Mouse (Mus musculus) CD4-positive, CD25-positive, alpha-beta regulatory T cell, adult 4 months (primary cell): ENCODE results near the gene Acsl3. TPM values are rescaled to one million over a fixed set of nuclear protein-coding genes. Genes with fewer than 3 reads are reported as not detected.

ENCODE experiments used
- ATAC-seq: one replicate; pipeline ENCODE4 v1.8.0; 2017
- polyA plus RNA-seq, 2 experiments: library from polyadenylated mRNA; unstranded; fragments of 100-300 nt; shearing (Covaris generic); gene quantifications; one replicate each; pipeline ENCODE4 v1.2.1; 2017

Gene Acsl3
- 1 to 10 TPM; 3.8 to 4.7 TPM for polyA plus RNA-seq

DNA sequence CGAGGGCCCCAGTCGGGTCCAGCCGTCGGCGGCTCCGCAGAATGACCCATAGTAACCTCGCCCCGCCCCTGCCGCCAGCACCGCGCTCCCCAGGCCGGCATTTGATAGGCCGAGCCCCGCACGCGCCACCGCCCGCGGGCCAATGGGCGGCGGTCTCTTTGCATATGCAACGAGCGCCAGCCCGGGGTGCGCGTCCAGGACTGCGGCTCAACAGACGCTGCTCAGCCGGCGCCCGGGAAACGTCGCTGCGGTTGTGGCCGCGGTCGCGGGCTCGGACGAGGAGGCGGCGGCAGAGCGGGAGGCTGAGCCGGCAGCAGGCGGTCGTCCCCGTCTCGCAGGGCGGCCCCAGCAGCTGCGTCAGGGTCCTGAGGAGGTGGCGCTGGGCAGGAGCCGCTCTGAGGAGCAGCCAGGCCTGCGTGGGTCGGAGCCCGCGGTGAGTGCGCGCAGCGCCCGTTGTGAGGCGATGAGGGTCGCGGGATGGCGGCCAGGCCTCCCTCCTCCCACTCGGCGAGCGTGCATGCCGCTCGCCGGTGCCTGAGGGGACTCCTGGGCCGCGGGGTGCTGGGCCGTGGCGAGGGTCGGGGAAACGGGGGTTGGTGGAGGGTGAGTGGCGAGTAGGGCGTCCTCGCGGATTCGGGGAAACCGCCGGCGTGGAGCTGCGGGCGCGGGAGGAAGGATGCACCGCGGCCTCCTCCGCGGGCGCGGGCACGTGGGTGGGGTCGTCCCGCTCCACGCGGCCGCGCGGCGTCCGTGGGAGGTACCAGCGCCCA, at the start of gene Acsl3, which contains the start of gene Utp14b:
Gene Acsl3, plus strand, starts transcription at position 155 of the 770 bp plus-strand sequence.
Gene Utp14b, plus strand, starts transcription at position 368 of the 770 bp plus-strand sequence.
- ATAC-seq: peak; percentile 93

DNA sequence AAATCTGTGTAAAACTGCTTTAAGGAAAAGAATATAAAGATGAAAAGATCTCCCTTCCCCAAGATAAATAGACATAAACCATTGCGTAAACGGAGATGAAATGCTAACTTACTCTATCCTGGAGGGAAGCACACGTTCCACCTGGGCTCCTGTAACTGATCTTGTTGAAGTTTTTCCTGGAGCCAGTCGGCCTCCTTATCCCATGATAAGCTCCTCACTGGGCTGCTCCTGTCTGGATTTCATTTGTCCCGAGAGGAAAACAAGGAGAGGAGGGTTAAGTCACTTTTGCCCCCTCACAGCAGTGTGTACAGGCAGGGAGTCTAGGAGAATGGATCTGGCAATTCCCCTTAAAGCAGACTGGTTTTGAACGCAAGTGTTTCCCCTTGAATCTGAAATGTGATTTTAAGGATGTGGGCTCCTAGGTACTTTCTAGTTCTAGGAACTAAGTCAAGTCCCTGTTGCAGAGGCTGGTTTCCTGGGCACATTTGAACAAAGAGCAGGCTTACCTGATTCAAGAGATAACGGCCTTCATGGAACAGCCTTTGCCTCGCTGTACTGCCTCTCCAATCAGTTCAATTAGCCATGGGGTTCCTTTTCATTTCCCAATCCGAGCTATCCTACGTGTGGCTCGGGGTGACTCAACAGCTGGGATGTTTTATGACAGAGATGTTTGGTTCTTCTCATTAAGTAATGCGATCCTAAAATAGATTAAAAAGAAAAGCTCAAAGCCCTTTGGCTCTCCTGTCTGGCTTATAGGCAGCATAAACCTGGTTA, 48.3 kb upstream of the Acsl3 start:
- ATAC-seq: no peak

GRCm38 (mm10) chr1:78611039-78611438, 46.6 kb upstream of the Acsl3 start:
- no peak for ATAC-seq

DNA sequence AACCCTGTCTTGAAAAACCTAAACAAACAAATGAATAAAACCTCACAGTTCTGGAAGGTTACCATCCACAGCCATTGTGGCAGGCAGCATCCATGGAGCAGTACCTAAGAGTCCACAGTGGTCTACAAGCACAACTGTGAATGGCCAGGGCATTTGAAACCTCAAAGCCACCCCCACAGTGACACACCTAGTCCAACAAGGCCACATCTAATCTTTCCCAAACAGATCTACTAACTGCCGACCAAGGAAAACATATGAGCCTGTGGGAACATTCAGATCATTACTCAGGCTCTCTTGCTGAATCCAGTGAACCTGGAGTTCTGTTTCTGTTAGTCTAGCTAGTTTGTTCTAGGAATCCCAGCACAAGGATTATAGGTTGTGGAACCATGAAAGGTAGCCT, 44.7 kb upstream of the Acsl3 start:
- ATAC-seq: no peak

GRCm38 (mm10) chr1:78624352-78624751, 33.3 kb upstream of the Acsl3 start:
- ATAC-seq: no peak

GRCm38 (mm10) chr1:78634486-78634885, 23.1 kb upstream of the Acsl3 start:
- no peak for ATAC-seq

GRCm38 (mm10) chr1:78640871-78641270, 16.8 kb upstream of the Acsl3 start:
- no peak for ATAC-seq

GRCm38 (mm10) chr1:78641791-78642190, 15.8 kb upstream of the Acsl3 start:
- ATAC-seq: no peak

- no peak for ATAC-seq
Measured at GRCm38 (mm10) chr1:78642197-78642596, 15.4 kb upstream of the Acsl3 start.

- ATAC-seq: no peak
Measured at GRCm38 (mm10) chr1:78647317-78647885, 10.2 kb upstream of the Acsl3 start.

DNA sequence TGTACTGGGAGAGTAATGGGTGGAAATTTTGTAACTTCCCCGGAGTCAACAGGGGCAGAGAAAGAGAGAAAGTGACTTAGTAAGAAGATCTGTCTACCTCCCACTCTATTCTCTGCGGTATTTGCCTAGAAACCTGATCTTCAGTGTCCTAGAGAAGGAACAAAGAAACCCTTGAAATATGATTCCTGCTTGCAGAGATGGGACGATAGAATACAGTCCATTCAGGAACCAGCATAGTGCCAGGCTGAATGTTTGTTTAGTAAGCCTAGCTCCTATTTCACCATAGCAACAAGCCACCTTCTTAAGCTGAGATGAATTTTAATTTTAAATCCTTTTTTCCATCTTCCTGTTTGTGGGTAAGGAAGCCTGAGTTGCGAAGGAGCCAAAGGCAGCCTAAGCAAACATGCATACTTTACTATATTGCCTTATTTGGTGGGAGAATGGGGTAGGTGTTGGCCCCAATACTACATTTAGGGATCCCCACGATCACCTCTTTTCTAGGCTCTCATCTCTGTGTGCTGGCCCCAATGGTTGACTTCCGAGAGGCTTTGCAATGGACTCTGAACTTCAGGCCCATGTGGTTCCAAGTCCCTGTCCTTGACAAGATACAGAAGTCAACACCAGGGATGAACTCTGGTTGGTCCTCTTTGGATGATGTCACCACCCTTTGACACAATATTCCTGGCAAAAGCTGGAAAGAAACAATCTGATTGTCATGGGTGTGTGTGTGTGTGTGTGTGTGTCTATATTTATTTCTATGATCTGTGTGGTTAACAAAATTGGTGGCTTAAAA, 8.2 kb upstream of the Acsl3 start:
- ATAC-seq: no peak

- ATAC-seq: no peak
Measured at GRCm38 (mm10) chr1:78656472-78656871, 1.2 kb upstream of the Acsl3 start.

GRCm38 (mm10) chr1:78657021-78657629, 500 bp upstream of the Acsl3 start:
- ATAC-seq: no peak

- no peak for ATAC-seq
Measured at GRCm38 (mm10) chr1:78658441-78659269, 1.0 kb downstream of the Acsl3 start.

DNA sequence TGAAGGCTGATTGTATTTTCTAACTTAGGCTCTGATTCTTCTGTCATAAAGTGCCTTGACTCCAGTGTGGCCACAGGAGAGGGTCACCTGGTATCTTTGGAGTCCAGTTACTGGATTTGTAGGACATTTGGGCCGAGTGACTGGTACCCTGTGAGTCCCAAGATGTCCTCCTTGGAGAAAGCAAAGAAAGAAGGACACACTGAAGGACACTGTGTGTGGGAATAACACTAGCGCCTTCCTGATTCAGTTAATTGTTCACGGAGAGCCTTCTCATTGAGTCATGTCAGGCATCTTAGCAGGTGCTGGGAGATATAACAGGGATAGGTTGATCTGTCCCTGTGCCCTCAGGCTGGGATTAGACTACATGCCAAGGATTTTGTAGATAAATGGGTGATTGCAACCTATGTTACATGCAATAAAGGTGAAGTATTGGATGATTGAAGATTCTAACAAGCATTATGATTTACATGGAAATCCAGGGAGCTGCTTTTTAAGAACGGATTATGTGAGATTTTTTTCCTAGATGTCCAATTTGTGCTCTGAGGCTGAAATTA, 1.7 kb downstream of the Acsl3 start:
- ATAC-seq: no peak

DNA sequence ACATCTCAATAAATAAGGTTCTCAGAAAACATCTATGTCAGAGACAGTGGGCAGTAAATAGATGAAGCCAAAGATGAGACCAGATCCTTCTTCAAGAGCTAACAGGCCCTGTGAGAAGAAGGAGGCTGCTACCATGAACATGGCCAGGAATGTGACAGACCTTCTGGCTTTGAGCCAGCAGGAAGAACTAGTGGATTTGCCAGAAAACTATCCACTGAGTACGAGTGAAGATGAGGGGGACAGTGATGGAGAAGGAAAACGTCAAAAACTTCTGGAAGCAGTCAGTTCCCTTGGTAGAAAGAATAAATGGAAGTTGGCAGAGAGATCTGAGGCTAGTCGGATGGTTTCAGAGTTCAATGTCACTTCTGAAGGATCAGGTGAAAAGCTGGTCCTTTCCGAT, 6.7 kb downstream of the Acsl3 start:
- no peak for ATAC-seq

GRCm38 (mm10) chr1:78665954-78666499, 8.4 kb downstream of the Acsl3 start:
- no peak for ATAC-seq

DNA sequence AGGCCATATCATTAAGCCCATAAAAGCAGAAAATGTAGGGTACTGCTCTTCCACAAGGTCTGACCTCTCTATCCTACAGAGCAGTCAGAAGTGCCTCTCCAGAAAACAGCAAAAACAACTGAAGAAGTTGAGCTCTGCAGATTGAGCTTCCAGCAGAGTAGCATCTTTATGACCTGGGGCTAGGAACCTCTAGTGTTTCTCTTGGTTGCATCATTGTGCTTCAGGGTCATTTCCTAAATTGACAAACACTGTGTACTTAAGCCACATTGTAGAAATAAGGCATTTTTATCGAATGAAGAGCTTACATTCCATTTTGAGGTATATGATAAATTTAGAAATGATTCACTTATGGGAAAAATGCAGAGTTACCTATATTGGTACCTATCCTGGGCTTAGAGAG, 9.0 kb downstream of the Acsl3 start:
- no peak for ATAC-seq

DNA sequence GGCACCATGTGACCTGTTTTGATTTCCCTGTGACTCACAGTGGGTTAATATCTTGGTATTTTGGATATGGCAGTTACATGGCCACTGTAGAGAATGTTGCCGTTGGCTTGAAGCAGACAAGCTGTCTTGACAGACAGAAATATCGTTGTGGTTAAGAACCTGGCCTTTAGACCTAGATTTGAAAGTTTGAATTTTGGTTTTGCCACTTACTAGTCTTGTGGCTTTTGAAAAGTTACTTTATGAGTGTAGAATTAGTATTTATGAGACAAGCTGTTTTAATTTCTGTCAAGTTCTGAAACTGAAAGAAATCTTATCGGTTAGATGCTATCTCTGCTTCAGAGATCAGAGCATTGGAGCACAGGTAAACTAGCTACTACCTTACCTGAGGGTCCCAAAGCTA, 24.7 kb downstream of the Acsl3 start:
- peak; percentile 54 for ATAC-seq

DNA sequence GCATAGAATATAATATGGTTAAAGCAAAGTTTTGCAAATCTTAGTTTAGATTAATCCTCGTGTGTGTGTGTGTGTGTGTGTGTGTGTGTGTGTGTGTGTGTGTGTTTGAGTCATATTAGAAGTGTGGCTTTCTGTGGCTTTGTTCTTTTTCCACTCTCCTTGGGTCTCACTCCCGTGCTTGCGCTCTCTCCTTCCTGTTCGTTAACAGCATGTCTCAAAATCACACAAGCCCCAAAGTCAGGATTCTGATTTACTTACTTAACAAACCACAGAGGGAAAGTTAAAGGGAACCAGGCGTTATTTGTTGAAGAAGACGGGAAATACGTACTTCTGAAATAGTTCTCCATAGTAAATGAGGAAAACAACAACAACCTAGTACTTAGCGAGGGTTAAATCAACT, 26.5 kb downstream of the Acsl3 start:
- ATAC-seq: no peak

DNA sequence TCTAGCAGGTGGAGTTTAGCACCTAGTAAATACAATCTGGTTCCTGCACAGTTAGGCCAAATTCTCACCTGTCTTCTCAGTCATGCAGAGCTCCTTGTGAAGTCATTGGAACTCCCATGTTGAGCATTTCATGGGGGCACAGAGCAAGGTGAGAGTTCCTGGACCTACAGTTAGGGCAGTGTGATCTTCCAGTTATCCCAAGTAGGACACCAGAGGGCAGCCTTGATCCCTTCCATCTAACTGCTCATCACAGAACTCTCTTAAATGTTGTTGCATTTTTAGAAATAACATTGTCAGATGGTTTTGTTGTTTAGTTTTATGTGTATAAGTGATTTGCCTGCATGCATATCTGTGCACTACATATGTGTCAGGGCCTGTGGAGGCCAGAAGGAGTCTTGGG, 29.2 kb downstream of the Acsl3 start:
- no peak for ATAC-seq
